Mouse (Mus musculus): ENCODE measurements around the gene Lpgat1. TPM values are rescaled to one million over a fixed set of nuclear protein-coding genes. Genes with fewer than 3 reads are reported as not detected.

Gene Lpgat1
- polyA plus RNA-seq, 1 experiment from 2014 or later: 39.8 TPM

DNA sequence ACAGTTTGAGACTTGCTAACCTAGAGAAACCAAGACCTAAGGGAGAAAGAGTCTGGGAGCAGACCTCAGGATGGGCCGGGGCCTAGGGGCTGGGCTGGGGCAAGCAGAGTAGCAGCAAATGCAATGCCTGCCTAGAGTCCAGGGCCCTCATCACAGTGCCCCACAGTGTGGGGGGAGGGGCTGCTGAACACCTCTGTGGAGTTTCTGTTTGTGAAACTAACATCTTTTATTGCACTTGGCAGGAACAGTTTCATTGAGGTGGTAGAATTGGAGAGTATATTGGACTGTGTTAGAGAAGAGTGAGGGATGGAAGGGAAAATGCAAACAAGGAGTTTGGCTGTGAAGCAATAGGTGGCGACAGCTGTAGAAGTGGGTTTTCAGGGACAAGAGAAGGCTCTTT lies 21.1 kb downstream of the Lpgat1 start:
- H3K27ac ChIP-seq: no peak overlapping the region
- H3K4me2 ChIP-seq: no peak overlapping the region
- no peaks in the 10 kb centered on the region for H3K9me3 ChIP-seq
- H3K4me3 ChIP-seq: no peak overlapping the region
- ATAC-seq (replicated peaks): no peak
- H3K9ac ChIP-seq: no peak overlapping the region
- H3K36me3 ChIP-seq (replicated peaks): no peaks in the 10 kb centered on the region
- 78% methylated on average over 2 of the region's 2 CpGs for WGBS
- H3K4me1 ChIP-seq: no peaks in the 10 kb centered on the region
- no peaks in the 10 kb centered on the region for H3K27me3 ChIP-seq (replicated peaks)

DNA sequence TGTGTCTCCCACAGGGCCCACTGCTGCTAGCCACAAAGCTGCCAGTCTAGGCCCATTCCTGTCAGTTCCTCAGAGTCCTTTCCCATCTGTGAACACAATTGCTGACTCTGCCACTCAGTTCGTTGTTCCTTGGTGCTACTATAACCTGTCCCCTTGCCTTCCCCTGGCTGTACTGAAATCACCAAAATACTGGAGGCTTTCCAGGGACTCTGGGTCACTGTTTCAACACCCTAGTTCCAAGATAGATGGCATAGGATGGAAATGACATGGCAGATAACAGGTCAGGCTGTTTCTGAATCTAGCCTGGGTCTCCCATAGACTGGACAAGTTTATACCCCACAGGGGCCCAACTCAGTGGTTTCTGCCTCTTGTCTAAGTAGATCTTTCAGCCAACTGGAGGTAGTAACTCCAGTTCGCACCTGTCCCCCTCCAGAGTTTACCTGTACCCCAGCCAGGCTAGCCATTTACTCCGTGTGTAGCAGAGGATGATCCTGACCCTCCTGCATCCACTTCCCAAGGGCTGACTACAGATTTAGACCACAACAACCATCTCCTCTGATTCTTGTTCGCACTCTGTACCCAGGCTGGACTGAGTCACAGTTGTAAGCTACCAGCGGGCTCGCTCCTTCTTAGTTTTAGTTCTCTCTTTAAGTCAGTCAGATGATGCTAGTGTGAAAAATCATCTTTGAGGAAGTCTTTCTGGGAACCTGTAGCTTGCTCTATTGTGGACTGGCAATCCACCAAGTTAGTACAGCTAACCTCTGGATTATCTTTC lies 23.1 kb downstream of the Lpgat1 start:
- H3K27me3 ChIP-seq (replicated peaks): no peaks in the 10 kb centered on the region
- WGBS: 90% methylated on average over 6 of the region's 6 CpGs

DNA sequence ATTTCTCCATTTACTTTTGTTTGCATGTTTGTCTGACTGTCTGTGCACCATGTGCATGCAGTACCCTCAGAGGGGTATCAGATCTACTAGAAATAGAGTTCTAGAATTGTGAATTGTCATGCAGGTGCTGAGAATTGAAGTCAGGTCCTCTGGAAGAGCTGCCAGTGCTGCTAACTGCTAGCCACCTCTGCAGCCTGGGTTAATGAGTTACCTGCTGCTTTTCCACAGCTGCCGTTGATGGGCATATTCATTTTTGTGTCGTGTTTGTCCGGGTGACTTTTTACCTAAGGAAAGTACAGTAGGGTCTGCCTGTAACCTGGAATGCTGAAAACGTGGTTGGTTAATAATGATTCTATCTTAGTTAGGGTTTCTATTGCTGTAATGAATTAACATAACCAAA lies 24.0 kb downstream of the Lpgat1 start:
- H3K27me3 ChIP-seq (replicated peaks): no peaks in the 10 kb centered on the region
- ATAC-seq (replicated peaks): no peak

More for the DNA sequence above, 23.1 kb downstream of the Lpgat1 start:
- no peaks in the 10 kb centered on the region for H3K9me3 ChIP-seq
- no peak overlapping the region for H3K27ac ChIP-seq
- no peaks in the 10 kb centered on the region for H3K36me3 ChIP-seq (replicated peaks)
- H3K4me1 ChIP-seq: no peaks in the 10 kb centered on the region
- ATAC-seq (replicated peaks): no peak
- H3K4me3 ChIP-seq: no peak overlapping the region
- H3K4me2 ChIP-seq: no peak overlapping the region
- no peak overlapping the region for H3K9ac ChIP-seq

DNA sequence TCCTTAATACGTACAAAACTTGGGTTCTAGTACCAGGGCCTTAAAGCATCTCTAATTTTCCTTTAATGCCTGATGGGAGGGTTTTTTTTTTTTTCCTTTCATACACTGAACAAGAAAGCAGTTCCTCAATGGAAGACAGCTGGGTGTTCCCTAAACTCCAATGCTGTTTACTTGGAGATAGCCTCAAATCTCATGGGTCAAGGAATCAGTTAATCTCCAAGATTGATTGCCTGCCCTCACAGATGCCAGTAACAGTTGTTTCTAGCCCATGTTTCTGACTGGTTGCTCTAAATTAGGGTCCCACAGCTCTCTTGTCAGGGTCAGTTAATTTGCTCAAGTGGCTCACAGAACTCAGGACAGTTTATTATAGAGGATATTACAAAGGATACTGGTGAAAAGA lies 30.8 kb downstream of the Lpgat1 start:
- Histone ChIP-seq H3K27me3 (replicated peaks) (no peaks in the 10 kb centered on the region), H3K4me1 (no peaks in the 10 kb centered on the region), H3K4me3 (no peak overlapping the region), H3K36me3 (replicated peaks) (no peaks in the 10 kb centered on the region), H3K27ac (no peak overlapping the region), H3K4me2 (no peak overlapping the region), H3K9ac (no peak overlapping the region), H3K9me3 (no peaks in the 10 kb centered on the region)
- 49% methylated on average over 1 of the region's 1 CpGs for WGBS
- ATAC-seq (replicated peaks): no peak

More for the DNA sequence above, 24.0 kb downstream of the Lpgat1 start:
- 90% methylated on average over 4 of the region's 4 CpGs for WGBS
- Histone ChIP-seq H3K4me3 (no peak overlapping the region), H3K4me1 (no peaks in the 10 kb centered on the region), H3K27ac (no peak overlapping the region), H3K9me3 (no peaks in the 10 kb centered on the region), H3K36me3 (replicated peaks) (no peaks in the 10 kb centered on the region), H3K4me2 (no peak overlapping the region), H3K9ac (no peak overlapping the region)

DNA sequence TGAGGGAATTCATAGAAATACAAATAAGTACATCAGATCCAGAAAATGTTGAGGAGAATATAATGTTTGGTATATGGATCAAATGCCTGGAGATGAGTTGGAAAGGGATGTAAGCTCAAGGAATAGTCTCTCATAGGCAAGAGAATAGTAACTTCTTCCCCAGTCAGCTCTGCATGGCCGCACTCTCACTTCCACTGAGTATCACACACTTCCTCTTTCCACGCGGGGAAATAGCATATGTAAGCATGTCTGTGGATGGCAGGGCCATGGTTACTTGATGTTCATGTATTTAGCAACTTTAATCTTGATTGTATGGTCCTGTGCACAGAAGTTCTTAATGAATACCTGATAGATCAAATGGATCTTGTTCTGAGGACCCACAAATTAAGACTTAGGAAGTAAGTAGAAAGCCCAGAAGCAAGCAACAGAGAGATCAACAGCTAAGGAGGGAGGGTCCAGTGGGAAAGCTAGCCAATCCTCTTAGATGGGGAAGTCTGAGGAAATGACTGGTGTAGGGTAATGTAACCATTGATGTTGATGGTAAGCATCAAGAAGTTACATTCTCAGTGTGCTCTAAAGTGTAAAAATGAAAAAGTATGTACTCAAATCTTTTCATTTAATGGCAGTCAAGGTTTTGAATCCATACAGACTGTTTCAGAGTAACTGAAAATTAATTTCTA lies 39.0 kb downstream of the Lpgat1 start:
- H3K9me3 ChIP-seq: no peaks in the 10 kb centered on the region
- H3K27ac ChIP-seq: no peak overlapping the region
- no peak overlapping the region for H3K4me2 ChIP-seq
- ATAC-seq (replicated peaks): no peak
- H3K27me3 ChIP-seq (replicated peaks): no peaks in the 10 kb centered on the region
- H3K4me3 ChIP-seq: no peak overlapping the region
- H3K36me3 ChIP-seq (replicated peaks): peaks cover 18% of the 10 kb centered on the region; the same call in 1 of the 2 replicates
- H3K9ac ChIP-seq: no peak overlapping the region
- H3K4me1 ChIP-seq: no peaks in the 10 kb centered on the region
- 93% methylated on average over 3 of the region's 3 CpGs for WGBS

DNA sequence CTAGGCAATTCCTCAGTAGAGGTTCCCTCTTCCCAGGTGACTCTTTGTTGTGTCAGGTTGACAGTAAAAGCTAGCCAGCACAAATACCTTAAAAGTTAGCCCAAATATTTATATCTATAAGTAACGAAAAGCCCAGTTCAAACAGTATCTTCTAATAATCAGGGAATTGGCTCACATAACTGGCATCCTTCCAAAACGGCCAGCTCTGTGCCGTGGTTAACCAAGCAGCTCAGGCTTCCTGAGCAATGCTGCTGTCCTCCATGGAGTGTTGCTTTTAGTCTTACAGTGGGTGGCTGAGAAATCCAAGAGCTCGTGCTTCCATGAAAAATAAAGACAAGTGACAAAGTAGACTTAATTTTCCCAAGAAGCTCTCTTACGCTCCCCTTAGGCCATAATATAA lies 56.5 kb downstream of the Lpgat1 start:
- Histone ChIP-seq H3K4me1 (no peaks in the 10 kb centered on the region), H3K4me3 (no peak overlapping the region), H3K27me3 (replicated peaks) (no peaks in the 10 kb centered on the region), H3K9me3 (no peaks in the 10 kb centered on the region), H3K9ac (no peak overlapping the region), H3K27ac (no peak overlapping the region), H3K4me2 (no peak overlapping the region), H3K36me3 (replicated peaks) (peaks cover 34% of the 10 kb centered on the region)
- 88% methylated on average over 5 of the region's 5 CpGs for WGBS
- no peak for ATAC-seq (replicated peaks)

DNA sequence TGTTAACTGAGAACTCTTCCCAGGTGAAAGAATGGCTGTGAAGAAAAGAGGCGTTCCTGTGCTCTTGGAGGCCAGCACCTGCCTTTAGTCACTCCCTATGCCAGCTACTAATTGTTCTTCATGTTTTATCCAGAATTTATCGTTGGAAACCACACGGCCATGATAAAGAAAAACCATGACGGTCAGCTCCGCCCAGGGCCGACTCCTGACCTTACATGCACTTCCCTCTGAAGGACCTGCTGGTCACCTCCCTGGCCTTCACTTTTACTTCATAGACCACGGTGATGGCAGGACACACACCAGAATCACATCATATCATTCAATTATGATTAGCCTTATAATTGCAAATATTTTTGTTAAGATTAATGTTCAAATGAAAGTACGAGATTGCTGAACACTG lies 57.5 kb downstream of the Lpgat1 start:
- WGBS: 90% methylated on average over 8 of the region's 8 CpGs
- Histone ChIP-seq H3K4me1 (no peaks in the 10 kb centered on the region), H3K36me3 (replicated peaks) (peaks cover 35% of the 10 kb centered on the region), H3K27me3 (replicated peaks) (no peaks in the 10 kb centered on the region), H3K4me2 (no peak overlapping the region), H3K9me3 (no peaks in the 10 kb centered on the region), H3K4me3 (no peak overlapping the region), H3K9ac (no peak overlapping the region), H3K27ac (no peak overlapping the region)
- ATAC-seq (replicated peaks): no peak

DNA sequence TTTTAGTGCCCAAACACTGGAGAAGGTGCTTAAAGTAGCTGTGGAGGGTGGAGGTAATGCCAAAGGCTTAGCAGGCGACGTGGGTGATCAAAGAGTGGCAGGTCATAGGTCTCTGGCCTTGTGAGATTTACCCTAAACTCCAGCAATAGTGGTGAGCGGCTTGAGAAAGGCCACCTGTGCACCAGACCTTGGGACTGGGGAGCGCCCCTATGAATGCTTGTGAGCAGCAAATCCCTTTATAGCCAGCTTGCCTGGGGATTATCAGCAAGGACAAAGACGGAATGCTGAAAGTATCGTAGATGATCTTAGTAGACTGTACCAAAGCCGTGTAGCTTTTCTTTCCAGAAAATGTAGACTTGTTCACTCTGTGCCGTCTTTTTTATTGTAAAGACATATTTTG lies 59.9 kb downstream of the Lpgat1 start:
- Histone ChIP-seq H3K27ac (no peak overlapping the region), H3K4me3 (no peak overlapping the region), H3K9me3 (no peaks in the 10 kb centered on the region), H3K4me2 (no peak overlapping the region), H3K36me3 (replicated peaks) (peaks cover 37% of the 10 kb centered on the region), H3K27me3 (replicated peaks) (no peaks in the 10 kb centered on the region), H3K4me1 (no peaks in the 10 kb centered on the region), H3K9ac (no peak overlapping the region)
- 39% methylated on average over 8 of the region's 8 CpGs for WGBS
- no peak for ATAC-seq (replicated peaks)

DNA sequence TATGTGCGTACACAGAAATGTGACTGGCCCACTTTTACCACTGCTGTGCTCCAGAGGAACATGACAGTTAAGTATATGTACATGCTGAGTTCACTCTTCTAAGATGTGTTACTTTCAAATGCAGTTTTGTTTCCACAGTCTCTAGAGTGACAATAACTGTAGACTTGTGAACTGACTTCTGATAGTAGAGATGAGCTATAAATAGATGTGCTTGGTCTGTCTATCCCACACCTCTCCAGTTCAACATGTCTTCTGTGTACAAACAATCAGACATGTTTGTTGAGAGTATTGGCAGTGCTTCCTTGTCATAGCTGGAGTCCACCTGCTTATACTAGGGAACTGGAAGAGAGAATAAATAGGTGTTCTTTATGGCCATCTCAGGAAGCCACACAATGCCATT lies 62.8 kb downstream of the Lpgat1 start:
- no peak overlapping the region for H3K9ac ChIP-seq
- no peak overlapping the region for H3K27ac ChIP-seq
- WGBS: 98% methylated on average over 1 of the region's 1 CpGs
- H3K27me3 ChIP-seq (replicated peaks): no peaks in the 10 kb centered on the region
- no peaks in the 10 kb centered on the region for H3K4me1 ChIP-seq
- ATAC-seq (replicated peaks): no peak
- peaks cover 23% of the 10 kb centered on the region for H3K36me3 ChIP-seq (replicated peaks)
- no peak overlapping the region for H3K4me2 ChIP-seq
- H3K9me3 ChIP-seq: no peaks in the 10 kb centered on the region
- H3K4me3 ChIP-seq: no peak overlapping the region

DNA sequence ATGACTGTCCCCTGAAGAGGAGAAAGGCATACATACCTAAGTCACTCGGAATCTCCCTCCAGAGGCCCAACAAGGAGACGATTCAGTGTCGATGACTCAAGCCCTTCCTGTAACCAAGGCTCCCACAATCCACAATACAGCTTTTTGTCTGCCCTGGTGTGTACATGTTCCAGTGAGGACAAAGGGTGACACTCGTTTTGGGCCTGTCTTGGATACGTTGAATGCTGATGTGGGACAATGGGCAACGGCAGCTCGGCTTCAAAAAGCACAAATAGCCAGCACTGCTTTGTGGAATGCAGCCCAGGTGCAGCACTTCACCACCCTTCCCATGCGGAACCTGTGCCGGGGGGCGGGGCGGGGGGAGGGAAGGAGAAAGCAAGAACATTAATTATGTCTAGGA lies 67.5 kb downstream of the Lpgat1 start:
- no peak overlapping the region for H3K9ac ChIP-seq
- 59% methylated on average over 11 of the region's 11 CpGs for WGBS
- no peaks in the 10 kb centered on the region for H3K9me3 ChIP-seq
- no peak overlapping the region for H3K4me3 ChIP-seq
- no peaks in the 10 kb centered on the region for H3K27me3 ChIP-seq (replicated peaks)
- no peak for ATAC-seq (replicated peaks)
- H3K4me2 ChIP-seq: no peak overlapping the region
- no peak overlapping the region for H3K27ac ChIP-seq
- H3K4me1 ChIP-seq: no peaks in the 10 kb centered on the region
- 0 out of 2 replicates have a peak, but pooled peaks cover 2% of the 10 kb centered on the region for H3K36me3 ChIP-seq (replicated peaks)

DNA sequence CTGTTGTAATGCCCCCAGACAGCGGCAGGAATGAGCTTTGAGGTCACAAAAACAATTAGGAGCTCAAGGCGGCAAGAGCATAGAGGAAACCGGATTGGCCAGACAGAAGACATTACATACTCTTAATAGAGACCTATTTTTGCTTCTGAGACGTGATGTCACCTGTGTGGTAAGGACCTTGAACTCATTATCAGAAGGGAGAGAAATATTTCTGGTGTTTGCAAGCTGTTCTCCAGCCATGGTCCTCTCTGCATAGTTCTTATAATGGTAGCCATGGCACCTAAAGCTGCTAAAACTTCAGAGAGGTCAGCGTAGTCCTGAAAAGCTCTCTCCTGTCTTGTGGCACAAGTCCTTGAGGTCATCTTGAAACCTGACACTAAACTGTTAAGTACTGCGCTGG lies 68.6 kb downstream of the Lpgat1 start:
- Histone ChIP-seq H3K4me1 (no peaks in the 10 kb centered on the region), H3K9me3 (no peaks in the 10 kb centered on the region), H3K27ac (no peak overlapping the region), H3K36me3 (replicated peaks) (no peaks in the 10 kb centered on the region), H3K4me3 (no peak overlapping the region), H3K9ac (no peak overlapping the region), H3K4me2 (no peak overlapping the region), H3K27me3 (replicated peaks) (no peaks in the 10 kb centered on the region)
- ATAC-seq (replicated peaks): no peak
- 71% methylated on average over 6 of the region's 6 CpGs for WGBS

DNA sequence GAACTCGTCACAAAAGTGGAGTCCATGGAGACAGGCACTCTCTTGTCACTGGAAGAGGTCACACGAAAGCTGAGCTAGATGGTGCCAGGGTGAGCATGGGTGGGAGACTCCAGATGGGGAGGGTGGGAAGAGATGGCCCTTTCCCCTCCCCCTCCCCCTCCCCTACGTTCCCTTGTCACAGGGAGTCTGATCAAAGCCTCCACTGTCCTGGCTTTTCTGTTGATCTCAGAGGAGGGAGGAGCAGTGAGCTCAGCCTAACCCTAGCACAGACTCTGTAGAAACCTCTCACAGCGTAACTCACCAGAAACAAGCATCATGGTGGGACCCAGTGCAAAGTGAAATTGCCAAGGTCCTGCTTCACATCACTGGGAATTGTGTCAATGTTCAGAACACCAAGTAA lies 69.7 kb downstream of the Lpgat1 start:
- 51% methylated on average over 3 of the region's 4 CpGs for WGBS
- no peak overlapping the region for H3K4me2 ChIP-seq
- H3K4me3 ChIP-seq: no peak overlapping the region
- H3K27me3 ChIP-seq (replicated peaks): no peaks in the 10 kb centered on the region
- H3K4me1 ChIP-seq: no peaks in the 10 kb centered on the region
- no peak overlapping the region for H3K27ac ChIP-seq
- no peak overlapping the region for H3K9ac ChIP-seq
- H3K9me3 ChIP-seq: no peaks in the 10 kb centered on the region
- H3K36me3 ChIP-seq (replicated peaks): no peaks in the 10 kb centered on the region
- no peak for ATAC-seq (replicated peaks)

DNA sequence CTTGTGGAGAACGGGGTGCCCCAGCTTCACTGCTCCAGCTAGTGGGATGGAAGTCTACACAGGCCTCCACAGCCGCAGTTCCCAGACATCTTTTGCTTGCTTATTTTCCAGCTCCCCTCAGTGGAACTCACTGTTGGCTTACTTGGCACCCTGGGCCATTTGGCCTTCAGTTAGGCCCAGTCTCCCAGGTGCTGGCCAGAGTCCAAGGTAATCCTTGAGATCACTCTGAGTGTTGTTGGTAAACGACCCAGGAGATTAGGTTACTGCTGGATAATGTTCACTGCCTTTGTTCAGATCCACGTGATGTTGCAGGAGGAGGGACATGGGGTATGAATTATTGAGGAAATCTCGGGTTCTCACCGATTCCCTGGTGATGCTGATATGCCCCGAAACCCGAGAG lies 75.4 kb downstream of the Lpgat1 start:
- ATAC-seq (replicated peaks): no peak
- Histone ChIP-seq H3K36me3 (replicated peaks) (no peaks in the 10 kb centered on the region), H3K27ac (no peak overlapping the region), H3K4me3 (no peak overlapping the region), H3K4me2 (no peak overlapping the region), H3K9ac (no peak overlapping the region), H3K27me3 (replicated peaks) (no peaks in the 10 kb centered on the region), H3K4me1 (no peaks in the 10 kb centered on the region), H3K9me3 (no peaks in the 10 kb centered on the region)
- 75% methylated on average over 8 of the region's 8 CpGs for WGBS

Data from midbrain, embryonic 15.5 days (tissue).